Mouse (Mus musculus) midbrain, embryonic 16.5 days (tissue): ENCODE measurements around the gene Coa3. TPM values are rescaled to one million over a fixed set of nuclear protein-coding genes. Genes with fewer than 3 reads are reported as not detected.

Experiments used
- ATAC-seq: fragments of 200-750 bp; cut with Nextera tagmentation; 2 replicates; pipeline ENCODE4 v1.8.0; 2017; ENCODE audit warnings: moderate TSS enrichment
- H3K27ac ChIP-seq: fragments of 300-500 bp; sonication (generic); 2 replicates; pipeline ENCODE4 v1.5.1; 2014; ENCODE audit warnings: mild to moderate bottlenecking, low read length, mixed read lengths
- H3K27me3 ChIP-seq: fragments of 300-500 bp; sonication (generic); 2 replicates; pipeline ENCODE4 v1.6.1; 2014; ENCODE audit warnings: low read depth, low read length, mixed read lengths; ENCODE audit not compliant: control insufficient read depth, insufficient read depth
- H3K36me3 ChIP-seq: fragments of 300-500 bp; sonication (generic); 2 replicates; pipeline ENCODE4 v1.6.1; 2014; ENCODE audit warnings: mild to moderate bottlenecking, low read length, moderate library complexity, mixed read lengths; ENCODE audit not compliant: control insufficient read depth, insufficient read depth
- H3K4me1 ChIP-seq: fragments of 300-500 bp; sonication (generic); 2 replicates; pipeline ENCODE4 v1.6.1; 2014; ENCODE audit warnings: mild to moderate bottlenecking, low read length, mixed read lengths; ENCODE audit not compliant: control insufficient read depth, insufficient read depth
- H3K4me2 ChIP-seq: fragments of 300-500 bp; sonication (generic); 2 replicates; pipeline ENCODE4 v1.6.1; 2014; ENCODE audit warnings: mild to moderate bottlenecking, low read length, mixed read lengths
- H3K4me3 ChIP-seq: fragments of 300-500 bp; sonication (generic); 2 replicates; pipeline ENCODE4 v1.5.1; 2014; ENCODE audit warnings: low read depth, mild to moderate bottlenecking, low read length, moderate library complexity, mixed read lengths
- H3K9ac ChIP-seq: fragments of 300-500 bp; sonication (generic); 2 replicates; pipeline ENCODE4 v1.6.1; 2014; ENCODE audit warnings: low read depth, low read length, mixed read lengths
- H3K9me3 ChIP-seq: fragments of 300-500 bp; sonication (generic); replicated peaks from 2 replicates; pipeline ENCODE4 v1.6.1; 2014; ENCODE audit warnings: mild to moderate bottlenecking, low read length, mixed read lengths; ENCODE audit not compliant: control insufficient read depth, poor library complexity, severe bottlenecking
- WGBS: fragments of 180-500 bp; shearing (Covaris S2); extraction: QIAGEN DNeasy Blood & Tissue Kit; methylation state at CpG from one replicate; pipeline ENCODE4 v1.1.7; 2014; 5-methylcytosine and 5-hydroxymethylcytosine counted together
- polyA plus RNA-seq: library from polyadenylated mRNA; unstranded; fragments of >200 nt; fragmentation: Nextera tagmentation; extraction: Ambion mirVana; gene quantifications from 2 replicates; pipeline ENCODE4 v1.2.1, GENCODE M21; 2015

Coa3 gene
- polyA plus RNA-seq, 1 experiment from 2014 or later = 224 TPM

GRCm38 (mm10) chr11:101248258-101248994 is 30.5 kb downstream of the Coa3 start:
- 38% methylated on average over 14 of the region's 14 CpGs for WGBS
- Histone ChIP-seq H3K9me3 (no peaks in the 10 kb centered on the region), H3K27me3 (peaks cover 22% of the 10 kb centered on the region), H3K4me2 (no peak overlapping the region), H3K27ac (no peak overlapping the region), H3K4me3 (no peak overlapping the region), H3K9ac (no peak overlapping the region), H3K4me1 (peaks cover 14% of the 10 kb centered on the region), H3K36me3 (no peaks in the 10 kb centered on the region)
- no peak for ATAC-seq

- Histone ChIP-seq H3K4me1 (peaks cover 7% of the 10 kb centered on the region), H3K4me2 (peak overlapping the region; percentile 94; the same call in 1 of the 2 replicates), H3K27me3 (peaks cover 26% of the 10 kb centered on the region), H3K9me3 (no peaks in the 10 kb centered on the region), H3K4me3 (peak overlapping the region; percentile 75; the same call in 1 of the 2 replicates), H3K9ac (0 out of 2 replicates have a peak overlapping the region, but pooled peaks have one; percentile 14), H3K36me3 (no peaks in the 10 kb centered on the region), H3K27ac (no peak overlapping the region)
- no peak for ATAC-seq
- 84% methylated on average over 6 of the region's 6 CpGs for WGBS
Measured at GRCm38 (mm10) chr11:101247521-101248030, 31.3 kb downstream of the Coa3 start.

- H3K36me3 ChIP-seq = no peaks in the 10 kb centered on the region
- H3K4me2 ChIP-seq = peak overlapping the region; percentile 94
- H3K27me3 ChIP-seq = peaks cover 26% of the 10 kb centered on the region
- ATAC-seq = no peak
- H3K4me3 ChIP-seq = peak overlapping the region; percentile 75
- WGBS = 2% methylated on average over 7 of the region's 7 CpGs
- H3K9me3 ChIP-seq = no peaks in the 10 kb centered on the region
- H3K4me1 ChIP-seq = peaks cover 4% of the 10 kb centered on the region
- peak overlapping the region; percentile 89 for H3K9ac ChIP-seq
- H3K27ac ChIP-seq = peak overlapping the region; percentile 42; the same call in 1 of the 2 replicates
Measured at GRCm38 (mm10) chr11:101246702-101247012, 32.3 kb downstream of the Coa3 start.

GRCm38 (mm10) chr11:101245855-101246701 is 32.8 kb downstream of the Coa3 start, which contains the start of gene Ramp2:
Gene Ramp2 (plus strand): TSS chr11:101246028.
- peak within 1 kb of the TSS; percentile 75 for H3K4me3 ChIP-seq
- peak within 1 kb of the TSS; percentile 94 for H3K4me2 ChIP-seq
- H3K9ac ChIP-seq = peak within 1 kb of the TSS; percentile 89
- H3K27ac ChIP-seq = peak within 1 kb of the TSS; percentile 42; the same call in 1 of the 2 replicates
- no peaks in the 10 kb centered on the region for H3K9me3 ChIP-seq
- H3K27me3 ChIP-seq = peaks cover 24% of the 10 kb centered on the region
- under 1% methylated on average over 54 of the region's 63 CpGs for WGBS
- ATAC-seq = peak; percentile 76
- no peaks in the 10 kb centered on the region for H3K36me3 ChIP-seq
- H3K4me1 ChIP-seq = peaks cover 4% of the 10 kb centered on the region

DNA sequence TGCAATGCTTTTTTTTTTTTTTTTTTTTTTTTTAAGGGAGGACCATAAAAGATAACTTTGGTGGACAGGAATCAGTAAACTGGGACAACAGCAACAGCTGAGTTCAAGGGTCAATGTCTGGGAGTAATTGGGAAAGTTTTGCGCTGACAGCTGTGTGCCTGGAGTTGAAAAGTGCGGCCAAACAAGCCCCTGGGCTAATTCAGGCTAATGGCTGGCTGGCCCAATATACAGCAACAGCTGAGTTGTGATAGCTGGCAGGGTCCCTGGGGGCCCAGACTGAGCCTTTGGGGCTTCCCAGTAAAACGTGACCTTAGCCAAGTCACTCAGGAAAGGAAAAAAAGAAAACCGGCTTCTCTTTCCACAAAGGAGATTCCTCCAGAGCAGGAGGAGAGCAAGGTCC is 33.8 kb downstream of the Coa3 start:
- H3K27me3 ChIP-seq = peaks cover 24% of the 10 kb centered on the region
- H3K27ac ChIP-seq = no peak overlapping the region
- ATAC-seq = no peak
- H3K4me3 ChIP-seq = no peak overlapping the region
- H3K4me2 ChIP-seq = no peak overlapping the region
- no peaks in the 10 kb centered on the region for H3K9me3 ChIP-seq
- H3K9ac ChIP-seq = no peak overlapping the region
- 48% methylated on average over 4 of the region's 4 CpGs for WGBS
- H3K36me3 ChIP-seq = no peaks in the 10 kb centered on the region
- H3K4me1 ChIP-seq = peaks cover 4% of the 10 kb centered on the region

- Histone ChIP-seq H3K27me3 (0 out of 2 replicates have a peak, but pooled peaks cover 4% of the 10 kb centered on the region), H3K4me1 (no peaks in the 10 kb centered on the region), H3K27ac (no peak overlapping the region), H3K9ac (no peak overlapping the region), H3K4me2 (no peak overlapping the region), H3K9me3 (no peaks in the 10 kb centered on the region), H3K36me3 (no peaks in the 10 kb centered on the region), H3K4me3 (no peak overlapping the region)
- WGBS = 53% methylated on average over 5 of the region's 5 CpGs
- no peak for ATAC-seq
Measured at GRCm38 (mm10) chr11:101238071-101238647, 40.8 kb downstream of the Coa3 start.

GRCm38 (mm10) chr11:101236782-101237181 is 42.1 kb downstream of the Coa3 start:
- no peak for ATAC-seq
- Histone ChIP-seq H3K4me1 (no peaks in the 10 kb centered on the region), H3K9me3 (no peaks in the 10 kb centered on the region), H3K4me3 (no peak overlapping the region), H3K4me2 (no peak overlapping the region), H3K9ac (no peak overlapping the region), H3K27ac (no peak overlapping the region), H3K27me3 (no peaks in the 10 kb centered on the region; the same call in 1 of the 2 replicates), H3K36me3 (no peaks in the 10 kb centered on the region)
- WGBS = 94% methylated on average over 5 of the region's 5 CpGs

GRCm38 (mm10) chr11:101235429-101235828 is 43.5 kb downstream of the Coa3 start:
- no peak overlapping the region for H3K4me3 ChIP-seq
- H3K36me3 ChIP-seq = no peaks in the 10 kb centered on the region
- no peak overlapping the region for H3K9ac ChIP-seq
- H3K27ac ChIP-seq = no peak overlapping the region
- no peaks in the 10 kb centered on the region for H3K4me1 ChIP-seq
- H3K27me3 ChIP-seq = peaks cover 8% of the 10 kb centered on the region
- no peaks in the 10 kb centered on the region for H3K9me3 ChIP-seq
- no peak overlapping the region for H3K4me2 ChIP-seq
- no peak for ATAC-seq
